Mouse (Mus musculus) heart, postnatal 10 days (tissue): ENCODE results near the gene Itgb6. TPM values are rescaled to one million over a fixed set of nuclear protein-coding genes. Genes with fewer than 3 reads are reported as not detected.

Source experiments
- DNase-seq, 2 experiments: peaks; one replicate each; pipeline ENCODE4 v3.0.0; 2021
- intact Hi-C: fragments of 180-260 bp; cut with DNase I; formaldehyde crosslinking; loops from one replicate; pipeline ENCODE4 v1.15.1; 2025
- total RNA-seq, 2 experiments: library from RNA; stranded (reverse); gene quantifications; 2 replicates each; pipeline ENCODE4 v1.2.3; 2021

The Itgb6 gene
- total RNA-seq, 2 experiments from 2014 or later = 8.6 to 18.1 TPM

DNA sequence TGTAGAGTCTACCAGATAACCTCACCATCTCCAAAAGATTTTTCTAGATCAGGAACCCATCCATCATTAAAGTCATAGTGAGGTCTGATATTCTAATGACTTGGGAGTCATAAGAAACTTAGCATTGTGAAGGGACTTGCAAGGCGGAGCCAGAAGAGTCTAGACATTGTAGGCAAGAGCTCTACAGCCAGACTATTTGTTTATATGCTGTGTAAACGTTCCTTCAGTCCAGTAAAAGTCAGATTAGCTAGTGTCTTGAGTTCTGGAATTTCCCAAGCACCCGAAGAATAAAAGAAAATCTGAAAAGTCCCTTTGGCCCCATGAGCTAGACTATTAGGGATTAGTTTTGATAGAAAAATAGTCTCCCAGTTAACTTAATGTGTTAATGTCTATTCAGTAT lies 38.3 kb downstream of the Itgb6 start:
- intact Hi-C loops = no loop called here
- no peak for DNase-seq

GRCm38 (mm10) chr2:60682554-60682953 lies 39.9 kb downstream of the Itgb6 start:
- no peak for DNase-seq
- intact Hi-C loops = no loop called here

DNA sequence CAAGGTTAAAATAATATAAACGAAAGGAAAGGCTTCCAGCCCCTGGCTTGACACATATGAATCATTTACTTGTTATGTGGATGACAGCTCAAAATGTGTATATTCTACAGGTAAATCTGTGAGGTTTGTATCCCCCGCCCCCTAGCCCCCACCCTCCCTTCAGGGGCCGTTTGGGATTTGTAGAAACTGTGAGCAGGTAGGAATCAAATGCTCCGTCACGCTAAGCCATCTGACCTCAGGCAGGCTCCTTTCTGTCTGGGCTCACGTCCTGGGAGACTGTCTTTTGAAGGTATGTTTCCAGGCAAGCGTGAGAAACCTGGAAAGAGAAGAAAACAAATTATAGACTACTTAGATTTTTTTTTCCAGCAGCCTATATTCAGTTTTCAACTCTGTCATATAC lies 48.0 kb downstream of the Itgb6 start:
- intact Hi-C loops = no loop called here
- DNase-seq = no peak

DNA sequence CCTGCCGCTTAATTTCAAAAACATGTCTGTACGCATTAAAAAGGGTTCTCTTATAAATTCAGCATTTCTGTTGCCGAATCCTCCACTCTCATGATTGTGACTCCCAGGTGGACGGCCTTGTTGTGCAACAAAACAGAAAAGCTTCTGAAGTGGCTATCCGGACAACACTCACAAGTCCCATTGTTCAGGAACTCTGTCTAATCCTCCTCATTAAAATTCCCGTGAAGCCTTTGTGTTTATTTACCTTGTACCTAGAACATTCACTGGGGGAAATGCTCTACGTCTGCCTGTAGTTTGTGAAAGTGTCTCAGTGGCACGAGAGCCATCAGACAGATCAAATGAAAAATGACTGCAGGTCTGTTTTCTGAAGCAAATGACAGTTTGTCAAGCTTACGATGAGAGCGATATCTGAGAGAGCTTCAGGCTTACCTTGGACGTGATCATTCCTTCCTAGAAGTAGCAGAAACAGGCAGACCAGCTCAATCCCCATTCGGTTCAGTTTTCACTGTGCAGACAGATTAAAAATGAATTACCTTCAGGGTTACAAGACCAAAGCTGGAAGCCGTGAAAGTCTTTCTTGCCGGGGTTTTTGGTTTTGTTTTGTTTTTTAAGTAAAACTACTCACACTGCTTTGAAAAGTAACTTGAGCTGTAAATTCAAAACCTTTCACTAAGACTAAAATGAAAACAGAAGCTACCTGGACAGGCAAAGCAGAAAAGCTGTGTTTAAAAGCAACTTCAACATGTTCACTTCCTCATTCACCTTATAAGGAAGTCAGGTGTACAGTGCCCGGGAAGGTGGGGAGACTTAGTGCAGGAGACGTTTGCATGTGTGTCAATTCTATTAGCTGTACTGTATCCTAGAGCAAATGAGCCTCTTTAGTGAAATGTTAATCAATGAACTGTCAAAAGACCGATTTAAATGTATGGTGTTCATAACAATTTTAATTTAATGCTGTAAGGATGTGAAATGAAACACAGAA lies 49.2 kb downstream of the Itgb6 start:
- no peak for DNase-seq
- intact Hi-C loops = no loop called here

- intact Hi-C loops = no loop called here
- no peak for DNase-seq
These were observed 51.2 kb downstream of the Itgb6 start for GRCm38 (mm10) chr2:60671215-60671614.

DNA sequence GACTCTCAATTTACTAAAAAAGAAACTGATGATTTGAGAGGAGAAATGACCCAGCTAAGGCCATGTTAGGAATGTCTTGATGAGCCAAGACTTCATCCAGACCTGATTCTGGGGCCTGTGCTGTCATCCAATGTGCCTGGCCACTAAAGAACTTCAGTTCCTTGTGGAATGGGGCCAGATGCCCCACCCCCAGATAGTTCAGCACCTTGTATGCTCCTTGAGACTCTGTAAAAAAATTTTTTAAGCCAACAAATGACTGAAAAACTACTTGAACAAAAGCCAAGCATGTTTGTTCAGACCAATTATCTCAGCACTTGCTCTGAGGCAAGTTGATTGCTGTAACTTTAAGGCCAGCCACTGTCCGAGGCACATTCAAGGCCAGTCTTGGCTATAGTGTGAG lies 59.4 kb downstream of the Itgb6 start:
- intact Hi-C loops = no loop called here
- no peak for DNase-seq

DNA sequence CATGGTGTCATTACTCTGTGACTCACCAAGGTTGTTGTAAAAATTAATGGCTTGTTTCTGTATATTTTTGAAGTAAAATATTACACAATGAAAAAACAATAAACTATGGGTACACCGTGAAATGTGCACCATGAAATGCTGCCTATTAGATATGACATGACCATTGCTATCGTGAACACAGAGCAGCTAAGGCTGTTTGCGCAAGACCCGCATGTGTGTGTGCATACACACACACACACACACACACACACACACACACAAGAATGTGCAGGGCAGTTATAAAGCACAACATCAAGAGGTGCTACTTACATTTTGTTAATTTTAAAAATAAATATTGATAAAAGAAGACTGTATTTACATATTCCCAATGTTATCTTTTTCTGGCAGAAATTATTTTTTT lies 62.5 kb downstream of the Itgb6 start:
- intact Hi-C loops = no loop called here
- DNase-seq = no peak

DNA sequence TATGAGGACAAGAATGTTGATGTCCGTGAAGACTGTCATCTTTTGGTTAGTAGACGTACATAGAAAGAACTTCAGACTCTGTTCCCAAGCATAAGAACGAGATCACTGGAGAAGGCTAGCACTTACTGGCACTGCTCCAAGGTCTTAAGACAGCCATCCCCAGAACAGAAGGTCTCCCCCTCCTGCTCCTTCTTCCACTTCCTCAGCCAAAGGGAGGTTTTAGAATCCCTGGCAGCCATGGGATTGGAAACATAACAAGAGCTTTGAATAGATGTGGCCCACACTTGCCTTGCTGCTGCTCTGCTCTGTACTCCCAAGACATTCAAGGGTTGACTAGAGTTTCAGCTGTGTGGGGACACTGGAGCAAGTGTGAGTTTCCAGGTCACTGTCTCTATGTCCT lies 63.5 kb downstream of the Itgb6 start:
- intact Hi-C loops = no loop called here
- no peak for DNase-seq

- no peak for DNase-seq
- intact Hi-C loops = loop anchor here (1.0 kb wide), 1 partner anchor 35 kb away; no protein-coding TSS in a partner anchor
These were observed 67.6 kb downstream of the Itgb6 start for GRCm38 (mm10) chr2:60654828-60655227.

GRCm38 (mm10) chr2:60650155-60650554 lies 72.3 kb downstream of the Itgb6 start:
- no peak for DNase-seq
- intact Hi-C loops = no loop called here

GRCm38 (mm10) chr2:60647650-60648049 lies 74.8 kb downstream of the Itgb6 start:
- intact Hi-C loops = no loop called here
- no peak for DNase-seq

- DNase-seq = no peak
- intact Hi-C loops = no loop called here
These were observed 75.9 kb downstream of the Itgb6 start for GRCm38 (mm10) chr2:60646583-60646982.

DNA sequence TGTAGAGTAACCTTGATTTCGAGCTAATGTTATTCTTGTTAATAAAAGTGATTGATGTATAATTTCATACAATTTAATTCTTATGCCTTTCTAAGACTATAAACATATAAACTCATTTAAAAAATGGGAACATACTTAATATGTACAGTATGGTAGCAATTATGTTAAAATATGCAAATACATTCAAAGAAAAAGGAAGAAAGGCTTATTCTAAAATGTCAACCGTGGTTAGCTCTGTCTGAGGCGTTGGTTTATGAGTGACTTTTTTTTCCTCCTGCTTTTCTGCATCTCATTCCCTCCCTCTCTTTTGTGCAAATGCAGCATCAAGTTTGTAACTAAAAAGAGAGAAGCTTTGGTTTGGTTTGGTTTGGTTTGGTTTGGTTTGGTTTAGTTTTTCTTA lies 79.0 kb downstream of the Itgb6 start:
- DNase-seq = no peak
- intact Hi-C loops = no loop called here

- intact Hi-C loops = no loop called here
- DNase-seq = no peak
These were observed 79.8 kb downstream of the Itgb6 start for GRCm38 (mm10) chr2:60642606-60643005.

DNA sequence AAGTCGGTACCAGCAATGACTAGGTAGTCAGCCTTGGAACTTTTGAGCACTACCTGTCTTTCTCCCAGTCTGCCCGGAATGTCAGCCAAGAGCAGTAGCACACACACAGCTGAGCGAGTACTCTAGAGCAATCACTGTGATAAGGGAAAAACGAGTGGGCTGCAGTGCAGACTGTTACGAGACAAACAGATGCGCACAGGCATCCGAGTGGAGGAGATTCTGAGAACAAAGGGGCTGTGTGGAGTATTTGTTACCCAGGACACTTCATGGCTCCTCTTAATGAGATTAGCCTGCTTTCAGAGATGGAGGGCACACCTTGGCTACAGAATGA lies 82.1 kb downstream of the Itgb6 start:
- DNase-seq = no peak
- intact Hi-C loops = no loop called here

DNA sequence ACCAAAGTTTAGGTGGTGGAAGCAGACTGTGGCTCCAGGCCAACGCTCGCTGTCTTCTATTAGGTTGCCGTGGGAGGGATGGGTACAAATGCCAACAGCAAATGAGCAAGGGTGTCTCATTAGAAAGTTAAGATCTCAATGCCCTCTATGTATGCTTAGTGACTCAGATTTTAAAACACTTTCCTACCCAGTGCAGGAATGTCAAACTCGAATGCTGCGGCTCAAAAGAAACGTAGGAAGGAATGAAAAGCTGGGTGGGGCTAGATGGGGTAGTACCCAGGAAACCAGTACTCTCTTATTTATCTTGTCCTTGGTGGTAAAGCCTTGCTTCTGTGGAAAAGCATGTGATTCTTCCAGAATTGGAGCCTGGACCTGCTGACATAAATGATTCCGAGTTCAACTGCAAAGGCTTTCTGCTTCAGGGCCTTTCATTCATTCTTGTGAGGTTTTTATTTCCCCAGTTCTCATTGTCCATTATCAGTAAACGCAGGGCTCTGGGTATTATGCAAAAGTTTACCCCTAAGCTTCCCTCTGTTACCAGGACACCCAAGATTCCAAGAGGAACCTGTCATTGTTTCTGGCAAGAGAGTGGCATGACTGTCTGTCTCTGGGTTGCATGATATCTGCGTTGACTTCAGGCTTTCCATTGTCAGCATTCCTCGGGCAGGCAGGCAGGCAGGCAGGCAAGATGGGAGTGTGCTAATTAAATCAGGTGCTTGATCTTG lies 82.7 kb downstream of the Itgb6 start:
- peak; percentile 38 to 42 for DNase-seq
- intact Hi-C loops = no loop called here

GRCm38 (mm10) chr2:60636910-60637761 lies 85.3 kb downstream of the Itgb6 start:
- intact Hi-C loops = no loop called here
- DNase-seq = no peak

DNA sequence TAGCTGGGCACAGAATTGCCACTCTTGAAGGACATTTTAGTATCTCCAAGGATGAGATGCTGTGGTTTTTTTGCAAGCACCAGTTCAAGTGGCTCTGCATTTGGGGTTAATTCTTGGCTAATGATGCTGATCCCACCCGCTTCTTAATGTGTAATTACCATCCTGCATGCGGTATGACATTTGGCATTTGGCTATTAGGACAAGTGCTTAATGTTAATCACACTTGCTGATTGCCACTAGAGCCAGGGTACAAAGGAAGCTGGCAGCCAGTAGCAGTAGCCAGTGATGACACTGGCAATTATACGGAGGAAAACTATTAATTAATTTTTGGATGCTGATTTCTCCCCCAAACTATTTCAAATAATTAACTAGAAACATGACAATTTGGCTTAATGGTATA lies 86.0 kb downstream of the Itgb6 start:
- DNase-seq = no peak
- intact Hi-C loops = no loop called here

- intact Hi-C loops = no loop called here
- no peak for DNase-seq
These were observed 86.4 kb downstream of the Itgb6 start for GRCm38 (mm10) chr2:60636038-60636437.

- intact Hi-C loops = no loop called here
- DNase-seq = no peak
These were observed 89.7 kb downstream of the Itgb6 start for GRCm38 (mm10) chr2:60632791-60633190.

- intact Hi-C loops = no loop called here
- no peak for DNase-seq
These were observed 92.1 kb downstream of the Itgb6 start for GRCm38 (mm10) chr2:60630304-60630703.
